In the genomic region with DNA sequence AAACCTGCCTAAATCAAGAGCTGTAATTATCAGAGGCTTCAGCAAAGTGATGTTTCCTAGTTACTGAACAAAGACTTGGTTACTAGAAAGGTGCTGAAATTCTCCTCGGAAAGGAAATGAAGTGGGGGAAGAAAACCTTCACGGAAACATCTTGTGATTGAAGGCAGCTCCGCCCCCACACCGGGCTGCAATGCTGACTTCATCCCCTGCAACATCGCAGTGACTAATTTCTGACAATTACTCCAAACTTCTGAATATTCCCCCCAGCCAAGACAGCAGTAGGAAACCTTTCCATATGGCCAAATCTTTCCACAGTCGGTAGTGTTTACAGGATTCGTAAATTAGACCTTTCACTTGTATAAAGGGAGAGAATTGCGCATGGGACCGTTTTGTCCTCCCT, we compare ENCODE assay signal across 11 mouse cellular contexts.
DNase-seq lines count a peak whose midpoint lies in the region; ATAC-seq and TF ChIP-seq lines count a peak whose summit lies in the region.
"Had no signal": no experiment of that assay in that cellular context is flagged by ENCODE, and none has a peak within 500 bp of the region (broad histone marks: within the 10 kb centered on the region; RNA-seq: fewer than 3 reads in every experiment).

No protein-coding gene starts in this region.

- 0 out of 2 replicates have a peak overlapping the region, but pooled peaks have one; percentile 3 for H3K4me2 ChIP-seq in forebrain, embryonic 14.5 days (ENCODE audit: low read length)
- H3K4me2 ChIP-seq in forebrain, embryonic 11.5 days (ENCODE audit: low read depth, low read length, severe bottlenecking): no peak overlapping the region
- peak overlapping the region; percentile 20 for H3K4me2 ChIP-seq in liver, embryonic 11.5 days
- H3K4me2 ChIP-seq in intestine, embryonic 16.5 days (ENCODE audit: low read depth, low read length): no peak overlapping the region
- H3K4me2 ChIP-seq in intestine, postnatal 0 days (replicated peaks; ENCODE audit: low read depth): no peak overlapping the region
- H3K4me2 ChIP-seq: neural tube, embryonic 13.5 days had no signal

- WGBS in forebrain, embryonic 14.5 days: 47% methylated on average over 9 of the region's 9 CpGs
- WGBS in forebrain, embryonic 11.5 days: 66% methylated on average over 9 of the region's 9 CpGs
- 46% methylated on average over 9 of the region's 9 CpGs for WGBS in liver, embryonic 11.5 days
- 45% methylated on average over 9 of the region's 9 CpGs for WGBS in intestine, embryonic 16.5 days
- 44% methylated on average over 9 of the region's 9 CpGs for WGBS in intestine, postnatal 0 days

- H3K27ac ChIP-seq in forebrain, embryonic 14.5 days (ENCODE audit: low read depth, low read length): no peak overlapping the region
- no peak overlapping the region for H3K27ac ChIP-seq in forebrain, embryonic 11.5 days (ENCODE audit: low read depth, low read length)
- H3K27ac ChIP-seq in liver, embryonic 11.5 days (ENCODE audit: low read depth, low read length): no peak overlapping the region
- no peak overlapping the region for H3K27ac ChIP-seq in intestine, embryonic 16.5 days (ENCODE audit: low read length)
- H3K27ac ChIP-seq in intestine, postnatal 0 days (ENCODE audit: low read depth, low read length): no peak overlapping the region
- H3K27ac ChIP-seq: hindbrain, embryonic 10.5 days; liver, embryonic 14.5 days; neural tube, embryonic 13.5 days had no signal

- no peak overlapping the region for H3K9ac ChIP-seq in forebrain, embryonic 14.5 days (ENCODE audit: low read length)
- no peak overlapping the region for H3K9ac ChIP-seq in forebrain, embryonic 11.5 days (ENCODE audit: low read length)
- no peak overlapping the region for H3K9ac ChIP-seq in liver, embryonic 11.5 days (ENCODE audit: low read depth, low read length)
- H3K9ac ChIP-seq in intestine, embryonic 16.5 days (ENCODE audit: low read depth, low read length): no peak overlapping the region
- no peak overlapping the region for H3K9ac ChIP-seq in intestine, postnatal 0 days (ENCODE audit: low read depth, low read length)
- H3K9ac ChIP-seq: liver, embryonic 14.5 days; neural tube, embryonic 13.5 days had no signal

- no peaks in the 10 kb centered on the region for H3K9me3 ChIP-seq in forebrain, embryonic 14.5 days (replicated peaks; ENCODE audit: control insufficient read depth, low read length)
- no peaks in the 10 kb centered on the region for H3K9me3 ChIP-seq in forebrain, embryonic 11.5 days (ENCODE audit: control insufficient read depth, low read length)
- H3K9me3 ChIP-seq in liver, embryonic 11.5 days (ENCODE audit: control insufficient read depth, low read length): no peaks in the 10 kb centered on the region
- H3K9me3 ChIP-seq in intestine, embryonic 16.5 days (ENCODE audit: control insufficient read depth, low read length): no peaks in the 10 kb centered on the region
- no peaks in the 10 kb centered on the region for H3K9me3 ChIP-seq in intestine, postnatal 0 days (ENCODE audit: control insufficient read depth)
- H3K9me3 ChIP-seq: hindbrain, embryonic 10.5 days; neural tube, embryonic 13.5 days had no signal

- TF ChIP-seq CTCF in intestine, postnatal 0 days (IDR thresholded peaks at IDR 0.05; ENCODE audit: low read depth): no peak

- H3K27me3 ChIP-seq in forebrain, embryonic 14.5 days (replicated peaks; ENCODE audit: control insufficient read depth, insufficient read depth, low read length): no peaks in the 10 kb centered on the region
- H3K27me3 ChIP-seq in forebrain, embryonic 11.5 days (ENCODE audit: control insufficient read depth, insufficient read depth, low read length): no peaks in the 10 kb centered on the region
- H3K27me3 ChIP-seq in liver, embryonic 11.5 days (replicated peaks; ENCODE audit: control insufficient read depth, insufficient read depth, low read length): no peaks in the 10 kb centered on the region
- no peaks in the 10 kb centered on the region for H3K27me3 ChIP-seq in intestine, embryonic 16.5 days (replicated peaks; ENCODE audit: control insufficient read depth, insufficient read depth, low read length)
- no peaks in the 10 kb centered on the region for H3K27me3 ChIP-seq in intestine, postnatal 0 days (replicated peaks; ENCODE audit: control insufficient read depth, insufficient read depth, low read length)
- H3K27me3 ChIP-seq: neural tube, embryonic 13.5 days had no signal

- H3K4me1 ChIP-seq in forebrain, embryonic 14.5 days (ENCODE audit: control insufficient read depth, insufficient read depth, low read length): peaks cover 4% of the 10 kb centered on the region; the same call in 1 of the 2 replicates
- no peaks in the 10 kb centered on the region for H3K4me1 ChIP-seq in forebrain, embryonic 11.5 days (replicated peaks; ENCODE audit: control insufficient read depth, insufficient read depth, low read length)
- H3K4me1 ChIP-seq in liver, embryonic 11.5 days (replicated peaks; ENCODE audit: control insufficient read depth, insufficient read depth, low read length): no peaks in the 10 kb centered on the region
- no peaks in the 10 kb centered on the region for H3K4me1 ChIP-seq in intestine, embryonic 16.5 days (ENCODE audit: control insufficient read depth, insufficient read depth, low read length)
- H3K4me1 ChIP-seq in intestine, postnatal 0 days (replicated peaks; ENCODE audit: control insufficient read depth, insufficient read depth, low read length): no peaks in the 10 kb centered on the region

- no peak for DNase-seq in forebrain, embryonic 14.5 days (ENCODE audit: low spot score)
- DNase-seq in forebrain, embryonic 11.5 days (ENCODE audit: low spot score): no peak
- DNase-seq in liver, embryonic 11.5 days (ENCODE audit: low spot score): no peak
- no peak for DNase-seq in liver
- peak; percentile 71 for DNase-seq in layer of hippocampus, adult 9-11 months
- peak; percentile 43 to 56 for DNase-seq in thymus, postnatal 36 days

- H3K4me3 ChIP-seq in forebrain, embryonic 14.5 days (ENCODE audit: low read depth, low read length): no peak overlapping the region
- no peak overlapping the region for H3K4me3 ChIP-seq in forebrain, embryonic 11.5 days (ENCODE audit: low read depth, low read length)
- H3K4me3 ChIP-seq in liver, embryonic 11.5 days (ENCODE audit: low read depth, low read length): no peak overlapping the region
- no peak overlapping the region for H3K4me3 ChIP-seq in intestine, embryonic 16.5 days (ENCODE audit: low read length)
- no peak overlapping the region for H3K4me3 ChIP-seq in intestine, postnatal 0 days (ENCODE audit: low read depth, low read length)
- H3K4me3 ChIP-seq: hindbrain, embryonic 10.5 days; neural tube, embryonic 13.5 days had no signal

- peak; percentile 15; the same call in 1 of the 2 replicates for ATAC-seq in forebrain, embryonic 14.5 days
- ATAC-seq in forebrain, embryonic 11.5 days (replicated peaks; ENCODE audit: low FRiP score): no peak
- ATAC-seq in liver, embryonic 11.5 days (replicated peaks; ENCODE audit: low FRiP score): no peak
- no peak for ATAC-seq in intestine, embryonic 16.5 days
- ATAC-seq in intestine, postnatal 0 days: no peak

- H3K36me3 ChIP-seq in forebrain, embryonic 14.5 days (ENCODE audit: control insufficient read depth, insufficient read depth, low read length): no peaks in the 10 kb centered on the region
- H3K36me3 ChIP-seq in forebrain, embryonic 11.5 days (ENCODE audit: control insufficient read depth, insufficient read depth, low read length): no peaks in the 10 kb centered on the region
- H3K36me3 ChIP-seq in liver, embryonic 11.5 days (ENCODE audit: control insufficient read depth, insufficient read depth, low read length): no peaks in the 10 kb centered on the region
- H3K36me3 ChIP-seq in intestine, embryonic 16.5 days (ENCODE audit: control insufficient read depth, insufficient read depth, low read length): no peaks in the 10 kb centered on the region
- no peaks in the 10 kb centered on the region for H3K36me3 ChIP-seq in intestine, postnatal 0 days (ENCODE audit: control insufficient read depth, insufficient read depth)
- H3K36me3 ChIP-seq: hindbrain, embryonic 10.5 days; neural tube, embryonic 13.5 days had no signal

Comparison
In these comparisons a context has a peak if more than half of its experiments do, and no peak if none do; other contexts are left out.
1. H3K4me2 ChIP-seq: peak in forebrain, embryonic 14.5 days (single experiment) and liver, embryonic 11.5 days (single experiment); none in forebrain, embryonic 11.5 days (single experiment), intestine, embryonic 16.5 days (single experiment) and intestine, postnatal 0 days (single experiment).
2. DNase-seq: peak in layer of hippocampus, adult 9-11 months (single experiment) and thymus, postnatal 36 days (2 of 2); none in forebrain, embryonic 14.5 days (single experiment), forebrain, embryonic 11.5 days (single experiment), liver, embryonic 11.5 days (single experiment) and liver (single experiment).